Mouse (Mus musculus) testis, adult 2 months (tissue): ENCODE data around the gene Gm10644. TPM values are rescaled to one million over a fixed set of nuclear protein-coding genes. Genes with fewer than 3 reads are reported as not detected.
A peak's percentile ranks its signal among the peaks of the same experiment; 100 is the strongest.

ENCODE experiments used
- H3K27ac ChIP-seq: fragments of 200-500 bp; 2 replicates; pipeline ENCODE4 v1.5.1; 2012; ENCODE audit warnings: low read depth, low read length; ENCODE audit not compliant: control insufficient read depth, insufficient read depth
- H3K27me3 ChIP-seq: fragments of 200-500 bp; 2 replicates; pipeline ENCODE4 v1.6.1; 2012; ENCODE audit warnings: mild to moderate bottlenecking, low read length, moderate library complexity; ENCODE audit not compliant: control insufficient read depth, insufficient read depth
- H3K36me3 ChIP-seq: fragments of 200-500 bp; 2 replicates; pipeline ENCODE4 v1.6.1; 2012; ENCODE audit warnings: mild to moderate bottlenecking, low read length; ENCODE audit not compliant: control insufficient read depth, insufficient read depth
- H3K4me1 ChIP-seq: fragments of 200-500 bp; 2 replicates; pipeline ENCODE4 v1.6.1; 2012; ENCODE audit warnings: low read length; ENCODE audit not compliant: control insufficient read depth, insufficient read depth
- H3K4me3 ChIP-seq: fragments of 200-500 bp; 2 replicates; pipeline ENCODE4 v1.5.1; 2012; ENCODE audit warnings: low read depth, mild to moderate bottlenecking, low read length, moderate library complexity, mixed read lengths; ENCODE audit not compliant: control insufficient read depth
- CTCF ChIP-seq: fragments of 200-500 bp; IDR thresholded peaks from 2 replicates; pipeline ENCODE4 v1.5.1; 2012; ENCODE audit warnings: low read depth, mild to moderate bottlenecking, inconsistent platforms, low read length, moderate library complexity; ENCODE audit not compliant: control insufficient read depth, insufficient read depth, insufficient replicate concordance
- POLR2A ChIP-seq: fragments of 200-500 bp; IDR thresholded peaks from 2 replicates; pipeline ENCODE4 v1.6.1; 2012; ENCODE audit warnings: low read depth, mild to moderate bottlenecking, inconsistent platforms, low read length, moderate library complexity; ENCODE audit not compliant: control insufficient read depth
- polyA plus RNA-seq: library from polyadenylated mRNA; depleted of rRNA; stranded (reverse); fragments of >200 nt; gene quantifications from 2 replicates; pipeline ENCODE4 v1.2.3, GENCODE M21; 2012

The Gm10644 gene
- polyA plus RNA-seq, 1 experiment = 14.9 TPM

DNA sequence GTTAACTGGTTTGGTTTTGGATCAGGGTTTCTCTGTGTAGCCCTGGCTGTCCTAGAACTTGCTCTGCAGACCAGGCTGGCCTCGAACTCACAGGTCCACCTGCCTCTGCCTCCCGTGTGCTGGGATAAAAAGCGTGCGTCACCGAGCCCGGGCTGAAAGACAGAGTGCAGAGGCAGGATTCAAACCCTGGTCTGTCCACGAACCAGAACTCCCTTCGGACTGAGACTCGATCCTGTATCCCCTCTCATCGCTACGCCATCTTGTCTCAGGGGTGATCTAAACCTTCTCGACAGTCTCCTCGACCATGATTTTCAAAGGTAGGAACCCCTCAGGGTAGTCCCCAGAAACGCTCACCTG is 278 bp downstream of the Gm10644 start:
- Histone ChIP-seq H3K4me1 (peaks cover 4% of the 10 kb centered on the region; the same call in 1 of the 2 replicates), H3K4me3 (peak overlapping the region; percentile 98), H3K27ac (peak overlapping the region; percentile 94), H3K27me3 (no peaks in the 10 kb centered on the region), H3K36me3 (peaks cover 2% of the 10 kb centered on the region)
- TF ChIP-seq CTCF = no peak

- no peaks in the 10 kb centered on the region; the same call in 1 of the 2 replicates for H3K4me1 ChIP-seq
- H3K36me3 ChIP-seq = peaks cover 2% of the 10 kb centered on the region
- H3K27me3 ChIP-seq = no peaks in the 10 kb centered on the region
- H3K4me3 ChIP-seq = no peak overlapping the region
- no peak overlapping the region for H3K27ac ChIP-seq
- TF ChIP-seq POLR2A (no peak), CTCF (no peak)
Measured at GRCm38 (mm10) chr8:83945540-83945939, 9.5 kb downstream of the Gm10644 start.

DNA sequence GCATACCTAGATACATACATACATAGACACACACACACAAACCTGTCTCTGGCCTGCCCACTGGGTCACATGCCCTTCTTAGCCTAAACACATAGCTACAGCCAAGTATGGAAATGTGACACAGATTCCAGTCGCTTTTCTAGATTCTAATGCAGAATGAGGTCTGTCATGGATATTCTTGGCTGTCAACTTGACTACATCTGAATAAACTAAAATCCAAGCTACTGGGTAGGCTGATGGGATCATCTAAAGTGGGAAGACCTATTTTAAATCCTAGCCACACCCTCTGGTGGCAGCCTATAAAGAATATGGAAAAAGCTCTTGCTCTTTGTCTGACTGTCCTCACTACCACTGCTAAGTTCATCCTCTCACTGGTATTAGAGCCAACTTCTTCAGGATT is 12.6 kb downstream of the Gm10644 start:
- no peak overlapping the region for H3K4me3 ChIP-seq
- no peak overlapping the region for H3K27ac ChIP-seq
- no peaks in the 10 kb centered on the region; the same call in 1 of the 2 replicates for H3K4me1 ChIP-seq
- TF ChIP-seq POLR2A = no peak
- no peak for TF ChIP-seq CTCF
- H3K27me3 ChIP-seq = no peaks in the 10 kb centered on the region
- no peaks in the 10 kb centered on the region for H3K36me3 ChIP-seq

- H3K36me3 ChIP-seq = no peaks in the 10 kb centered on the region
- H3K4me3 ChIP-seq = no peak overlapping the region
- H3K27me3 ChIP-seq = no peaks in the 10 kb centered on the region
- H3K27ac ChIP-seq = no peak overlapping the region
- TF ChIP-seq POLR2A = no peak
- no peak for TF ChIP-seq CTCF
- no peaks in the 10 kb centered on the region; the same call in 1 of the 2 replicates for H3K4me1 ChIP-seq
Measured at GRCm38 (mm10) chr8:83941066-83941677, 13.8 kb downstream of the Gm10644 start.

GRCm38 (mm10) chr8:83938330-83938729 is 16.7 kb downstream of the Gm10644 start:
- Histone ChIP-seq H3K4me3 (no peak overlapping the region), H3K27ac (no peak overlapping the region), H3K27me3 (no peaks in the 10 kb centered on the region), H3K36me3 (no peaks in the 10 kb centered on the region), H3K4me1 (no peaks in the 10 kb centered on the region; the same call in 1 of the 2 replicates)
- TF ChIP-seq CTCF = no peak
- no peak for TF ChIP-seq POLR2A

- no peak for TF ChIP-seq CTCF
- no peak for TF ChIP-seq POLR2A
- Histone ChIP-seq H3K4me3 (no peak overlapping the region), H3K4me1 (no peaks in the 10 kb centered on the region; the same call in 1 of the 2 replicates), H3K27me3 (no peaks in the 10 kb centered on the region), H3K27ac (no peak overlapping the region), H3K36me3 (no peaks in the 10 kb centered on the region)
Measured at GRCm38 (mm10) chr8:83937645-83938044, 17.4 kb downstream of the Gm10644 start.

GRCm38 (mm10) chr8:83935435-83935834 is 19.6 kb downstream of the Gm10644 start:
- TF ChIP-seq POLR2A (no peak), CTCF (no peak)
- no peaks in the 10 kb centered on the region for H3K27me3 ChIP-seq
- no peak overlapping the region for H3K4me3 ChIP-seq
- H3K4me1 ChIP-seq = no peaks in the 10 kb centered on the region
- H3K27ac ChIP-seq = no peak overlapping the region
- H3K36me3 ChIP-seq = no peaks in the 10 kb centered on the region; the same call in 1 of the 2 replicates
